Mouse (Mus musculus): Measurements from ENCODE around the gene Dnajc16.

- TF ChIP-seq CTCF (IDR thresholded peaks at IDR 0.05; ENCODE audit: control insufficient read depth, insufficient read depth, insufficient replicate concordance, low read depth, low read length) (no peak), POLR2A (IDR thresholded peaks at IDR 0.05; ENCODE audit: control insufficient read depth, low read depth, low read length) (no peak)
These were observed 23.9 kb downstream of the Dnajc16 start for GRCm38 (mm10) chr4:141766668-141767352.
